ENCODE assay signal across 10 mouse cellular contexts in the genomic region with DNA sequence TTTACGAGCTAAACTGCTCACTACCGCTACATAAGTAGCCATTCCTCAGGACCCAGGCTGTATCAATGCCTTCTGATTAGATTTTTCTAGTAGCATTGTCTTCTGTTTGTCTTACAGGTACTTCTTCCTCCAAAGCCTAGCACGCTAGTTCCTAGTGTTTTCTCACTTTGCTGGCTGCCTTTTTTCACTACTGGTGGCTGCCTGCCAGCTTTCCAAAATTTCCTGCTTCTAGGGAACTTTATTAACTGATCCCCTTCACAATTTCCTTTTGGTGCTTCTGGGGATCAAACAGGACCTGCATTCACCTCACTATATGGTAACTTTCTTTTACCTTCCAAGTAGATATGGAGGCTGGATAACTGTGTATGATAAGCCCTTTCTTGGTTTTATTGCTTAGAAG. TPM values are rescaled to one million over a fixed set of nuclear protein-coding genes. Genes with fewer than 3 reads are reported as not detected.
DNase-seq lines count a peak whose midpoint lies in the region; ATAC-seq and TF ChIP-seq lines count a peak whose summit lies in the region.
"Had no signal": no experiment of that assay in that cellular context is flagged by ENCODE, and none has a peak within 500 bp of the region (broad histone marks: within the 10 kb centered on the region; RNA-seq: fewer than 3 reads in every experiment).

No protein-coding gene starts in this region.

- H3K4me1 ChIP-seq in heart, embryonic 14.5 days (ENCODE audit: control insufficient read depth in 2 of 2, insufficient read depth in 2 of 2, low read length in 2 of 2), result peaks cover 8 to 19% of the 10 kb centered on the region in 2 experiments; a peak in 3 of 4 replicates
- peaks cover 5% of the 10 kb centered on the region for H3K4me1 ChIP-seq in bone marrow macrophage, adult 2 months (ENCODE audit: control insufficient read depth, insufficient read depth, low read length)
- peaks cover 17% of the 10 kb centered on the region for H3K4me1 ChIP-seq in hindbrain, embryonic 16.5 days (ENCODE audit: control insufficient read depth, insufficient read depth, low read depth, low read length)
- H3K4me1 ChIP-seq in midbrain, embryonic 11.5 days (ENCODE audit: control insufficient read depth, insufficient read depth, low read length), result peaks cover 13% of the 10 kb centered on the region

- H3K36me3 ChIP-seq in heart, embryonic 14.5 days (ENCODE audit: control insufficient read depth, insufficient read depth, low read length), result peaks cover 48% of the 10 kb centered on the region
- H3K36me3 ChIP-seq in hindbrain, embryonic 16.5 days (ENCODE audit: control insufficient read depth, insufficient read depth, low read length), result peaks cover 12% of the 10 kb centered on the region
- H3K36me3 ChIP-seq in midbrain, embryonic 11.5 days (ENCODE audit: control insufficient read depth, insufficient read depth, low read length), result peaks cover 16% of the 10 kb centered on the region

- 32% methylated on average over 3 of the region's 3 CpGs for WGBS in heart, embryonic 14.5 days
- WGBS in hindbrain, embryonic 16.5 days, result 56% methylated on average over 3 of the region's 3 CpGs
- 70% methylated on average over 3 of the region's 3 CpGs for WGBS in midbrain, embryonic 11.5 days

- peak overlapping the region; percentile 99 for H3K9ac ChIP-seq in heart, embryonic 14.5 days (ENCODE audit: low read length)
- peak overlapping the region; percentile 93; the same call in 1 of the 2 replicates for H3K9ac ChIP-seq in hindbrain, embryonic 16.5 days (ENCODE audit: low read depth, low read length)
- peak overlapping the region; percentile 97 for H3K9ac ChIP-seq in midbrain, embryonic 11.5 days (ENCODE audit: low read length)

- H3K4me2 ChIP-seq in heart, embryonic 14.5 days (ENCODE audit: low read length), result peak overlapping the region; percentile 93
- peak overlapping the region; percentile 74 for H3K4me2 ChIP-seq in hindbrain, embryonic 16.5 days (ENCODE audit: low read length)
- peak overlapping the region; percentile 94 for H3K4me2 ChIP-seq in midbrain, embryonic 11.5 days

- no peak for ATAC-seq in heart, embryonic 14.5 days (ENCODE audit: insufficient number of reproducible peaks, insufficient read depth, low FRiP score, low read depth)
- no peak for ATAC-seq in hindbrain, embryonic 16.5 days
- no peak for ATAC-seq in midbrain, embryonic 11.5 days (ENCODE audit: low FRiP score)

- no peaks in the 10 kb centered on the region for H3K9me3 ChIP-seq in heart, embryonic 14.5 days (ENCODE audit: control insufficient read depth, low read length)
- H3K9me3 ChIP-seq in hindbrain, embryonic 16.5 days (ENCODE audit: control insufficient read depth, low read length), result no peaks in the 10 kb centered on the region
- H3K9me3 ChIP-seq in midbrain, embryonic 11.5 days (ENCODE audit: control insufficient read depth, low read length), result no peaks in the 10 kb centered on the region

- no peaks in the 10 kb centered on the region for H3K27me3 ChIP-seq in heart, embryonic 14.5 days (ENCODE audit: control insufficient read depth, insufficient read depth, low read length)
- no peaks in the 10 kb centered on the region for H3K27me3 ChIP-seq in hindbrain, embryonic 16.5 days (replicated peaks; ENCODE audit: control insufficient read depth, insufficient read depth, low read length)
- no peaks in the 10 kb centered on the region for H3K27me3 ChIP-seq in midbrain, embryonic 11.5 days (ENCODE audit: control insufficient read depth, insufficient read depth, low read length)

- 0 out of 4 replicates have a peak overlapping the region, but pooled peaks of 1 of the 2 experiments have one; percentile 90 for H3K27ac ChIP-seq in heart, embryonic 14.5 days (replicated peaks in 1 of 2; ENCODE audit: control insufficient read depth in 1 of 2, insufficient read depth in 1 of 2, low read depth in 2 of 2, low read length in 2 of 2)
- H3K27ac ChIP-seq in bone marrow macrophage, adult 2 months (ENCODE audit: insufficient read depth, low read depth, low read length), result no peak overlapping the region
- H3K27ac ChIP-seq in hindbrain, embryonic 16.5 days (ENCODE audit: low read depth, low read length), result no peak overlapping the region
- H3K27ac ChIP-seq in midbrain, embryonic 11.5 days (ENCODE audit: low read depth, low read length), result no peak overlapping the region

- no peak for TF ChIP-seq CTCF in bone marrow macrophage, adult 2 months (IDR thresholded peaks at IDR 0.05; ENCODE audit: low read depth, low read length)

- peak overlapping the region in 1 of 2 experiments; percentile 98; a peak in 2 of 4 replicates for H3K4me3 ChIP-seq in heart, embryonic 14.5 days (ENCODE audit: control insufficient read depth in 1 of 2, insufficient read depth in 1 of 2, low read depth in 1 of 2, low read length in 2 of 2)
- H3K4me3 ChIP-seq in bone marrow macrophage, adult 2 months (ENCODE audit: insufficient read depth, low read length), result peak overlapping the region; percentile 74
- peak overlapping the region; percentile 70 for H3K4me3 ChIP-seq in hindbrain, embryonic 16.5 days (ENCODE audit: low read length)
- peak overlapping the region; percentile 95 for H3K4me3 ChIP-seq in midbrain, embryonic 11.5 days (ENCODE audit: low read depth, low read length)

- no peak for DNase-seq in heart, adult 8-10 months (ENCODE audit: low spot score)
- no peak for DNase-seq in midbrain, embryonic 11.5 days (ENCODE audit: low spot score, missing footprints)
- no peak for DNase-seq in layer of hippocampus, adult 9-10 months (ENCODE audit: low spot score)
- no peak for DNase-seq in spleen, postnatal 14 days (ENCODE audit: low spot score in 2 of 2)
- no peak for DNase-seq in left cerebral cortex, postnatal 10 days (ENCODE audit: extremely low spot score in 1 of 2, low spot score in 2 of 2)

- no peak for TF ChIP-seq POLR2A in bone marrow macrophage, adult 2 months (IDR thresholded peaks at IDR 0.05; ENCODE audit: borderline replicate concordance, low read depth, low read length)

- intact Hi-C loops in left cerebral cortex, postnatal 10 days (cut with DNase I), result loop anchor here (5.0 kb wide), 1 partner anchor 57 kb away; no protein-coding TSS in a partner anchor

RNA-seq across cellular contexts. Expression of gene Ganab, which starts 1.2 kb away (rescaled TPM):
- 48.0 and 54.6 TPM in 2 replicates for polyA plus RNA-seq in heart, embryonic 14.5 days (2014; fragmentation: Nextera tagmentation; extraction: Ambion mirVana)
- total RNA-seq in heart, adult 8-10 months (2022), result 10 to 100 TPM; 45.5 to 49.6 (median 47.2) TPM
- 82.5 and 91.3 TPM in 2 replicates for polyA plus RNA-seq in bone marrow macrophage, adult 2 months (2012; ENCODE audit: insufficient read depth, insufficient read length, missing spikeins)
- polyA plus RNA-seq in hindbrain, embryonic 16.5 days (2015; fragmentation: Nextera tagmentation; extraction: Ambion mirVana), result 72.1 and 84.5 TPM in 2 replicates
- polyA plus RNA-seq in midbrain, embryonic 11.5 days (2014; fragmentation: Nextera tagmentation; extraction: Ambion mirVana), result 101 and 109 TPM in 2 replicates
- total RNA-seq in left cerebral cortex, postnatal 10 days (2021), result 10 to 100 TPM; 94.4 to 96.8 TPM

RNA-seq across cellular contexts. Expression of gene Ints5, which starts 6.3 kb away (rescaled TPM):
- 18.2 TPM in 2 replicates for polyA plus RNA-seq in heart, embryonic 14.5 days (2014; fragmentation: Nextera tagmentation; extraction: Ambion mirVana)
- 10 to 100 TPM; 11.0 to 12.0 (median 11.2) TPM for total RNA-seq in heart, adult 8-10 months (2022)
- 11.5 and 11.8 TPM in 2 replicates for polyA plus RNA-seq in bone marrow macrophage, adult 2 months (2012; ENCODE audit: insufficient read depth, insufficient read length, missing spikeins)
- 31.1 and 35.2 TPM in 2 replicates for polyA plus RNA-seq in hindbrain, embryonic 16.5 days (2015; fragmentation: Nextera tagmentation; extraction: Ambion mirVana)
- polyA plus RNA-seq in midbrain, embryonic 11.5 days (2014; fragmentation: Nextera tagmentation; extraction: Ambion mirVana), result 29.7 and 33.3 TPM in 2 replicates
- total RNA-seq in left cerebral cortex, postnatal 10 days (2021), result 10 to 100 TPM; 22.0 to 23.1 TPM

RNA-seq across cellular contexts. Expression of gene Gm49416, which starts 10.4 kb away (rescaled TPM):
- polyA plus RNA-seq in heart, embryonic 14.5 days (2014; fragmentation: Nextera tagmentation; extraction: Ambion mirVana), result not detected in 2 replicates
- total RNA-seq in heart, adult 8-10 months (2022), result 1 to 10 TPM; 3.6 to 5.3 (median 4.6) TPM
- polyA plus RNA-seq in bone marrow macrophage, adult 2 months (2012; ENCODE audit: insufficient read depth, insufficient read length, missing spikeins), result 4.9 TPM in 1 of 2 replicates, not detected in the other
- polyA plus RNA-seq in hindbrain, embryonic 16.5 days (2015; fragmentation: Nextera tagmentation; extraction: Ambion mirVana), result not detected in 2 replicates
- polyA plus RNA-seq in midbrain, embryonic 11.5 days (2014; fragmentation: Nextera tagmentation; extraction: Ambion mirVana), result not detected in 2 replicates
- 1 to 10 TPM in 1 of 2 experiments, not detected in 1; 1.7 TPM for total RNA-seq in left cerebral cortex, postnatal 10 days (2021)
- polyA plus RNA-seq: cortical plate, adult 2 months had no signal

RNA-seq across cellular contexts. Expression of gene 1810009A15Rik, which starts 10.4 kb away (rescaled TPM):
- 53.7 and 55.8 TPM in 2 replicates for polyA plus RNA-seq in heart, embryonic 14.5 days (2014; fragmentation: Nextera tagmentation; extraction: Ambion mirVana)
- total RNA-seq in heart, adult 8-10 months (2022), result 10 to 100 TPM; 11.8 to 29.9 (median 21.1) TPM
- 40.1 and 43.1 TPM in 2 replicates for polyA plus RNA-seq in bone marrow macrophage, adult 2 months (2012; ENCODE audit: insufficient read depth, insufficient read length, missing spikeins)
- 44.3 and 46.5 TPM in 2 replicates for polyA plus RNA-seq in hindbrain, embryonic 16.5 days (2015; fragmentation: Nextera tagmentation; extraction: Ambion mirVana)
- polyA plus RNA-seq in midbrain, embryonic 11.5 days (2014; fragmentation: Nextera tagmentation; extraction: Ambion mirVana), result 115 and 116 TPM in 2 replicates
- 10 to 100 TPM; 19.5 to 23.4 TPM for total RNA-seq in left cerebral cortex, postnatal 10 days (2021)

RNA-seq across cellular contexts. Expression of gene Gm49403, which starts 15.3 kb away (rescaled TPM):
- polyA plus RNA-seq in heart, embryonic 14.5 days (2014; fragmentation: Nextera tagmentation; extraction: Ambion mirVana), result not detected in 2 replicates
- total RNA-seq in heart, adult 8-10 months (2022), result not detected
- not detected in 2 replicates for polyA plus RNA-seq in bone marrow macrophage, adult 2 months (2012; ENCODE audit: insufficient read depth, insufficient read length, missing spikeins)
- not detected in 2 replicates for polyA plus RNA-seq in hindbrain, embryonic 16.5 days (2015; fragmentation: Nextera tagmentation; extraction: Ambion mirVana)
- polyA plus RNA-seq in midbrain, embryonic 11.5 days (2014; fragmentation: Nextera tagmentation; extraction: Ambion mirVana), result not detected in 2 replicates
- total RNA-seq in left cerebral cortex, postnatal 10 days (2021), result not detected
- polyA plus RNA-seq: cortical plate, adult 2 months; urinary bladder, adult 2 months had no signal
